Mouse (Mus musculus): Measurements from ENCODE around the gene Lum.
A peak's percentile ranks its signal among the peaks of the same experiment; 100 is the strongest.

Lum gene

GRCm38 (mm10) chr10:97564957-97565856 lies at the start of gene Lum:
Lum (plus strand) TSS chr10:97565128.
- no peak for DNase-seq (ENCODE audit: low spot score)

DNA sequence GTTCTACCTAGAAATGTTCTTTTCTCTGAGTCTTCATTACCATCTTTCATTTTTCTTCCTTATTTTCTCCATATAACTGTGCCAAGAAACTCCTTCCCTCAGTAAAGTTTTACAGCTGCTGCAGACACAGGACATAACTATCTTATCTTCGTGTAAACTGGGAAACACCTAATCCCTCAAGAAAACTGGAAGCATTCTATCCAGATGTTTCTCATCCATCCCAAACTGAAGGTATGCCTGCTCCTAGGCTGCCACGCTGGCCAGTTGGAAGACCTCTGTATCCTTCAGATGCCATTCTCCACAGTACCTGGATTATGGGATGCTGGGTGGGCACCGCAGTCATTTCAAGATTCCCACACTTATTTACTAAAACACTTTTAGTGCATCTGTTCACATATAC lies 41.6 kb upstream of the Lum start:
- DNase-seq (ENCODE audit: low spot score): no peak

DNA sequence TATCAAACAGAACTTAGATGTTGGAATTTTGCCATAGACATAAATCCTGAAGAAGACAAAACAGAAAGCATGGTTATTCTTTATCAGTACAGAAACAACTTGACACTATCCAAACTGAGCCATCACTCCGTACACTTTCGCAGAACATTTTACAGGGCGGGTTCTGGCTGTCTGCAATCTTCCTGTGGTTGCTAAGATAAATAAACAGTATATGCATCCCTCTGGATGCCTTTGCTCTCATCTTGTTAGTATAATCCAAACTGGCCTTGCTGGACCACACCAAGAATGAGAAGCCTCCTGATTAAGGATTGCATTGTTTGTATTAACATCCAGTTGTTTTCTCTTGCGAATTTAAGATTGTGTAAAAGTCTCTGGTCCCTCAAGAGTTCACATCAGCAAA lies 29.2 kb upstream of the Lum start:
- no peak for DNase-seq (ENCODE audit: low spot score)

- DNase-seq (ENCODE audit: low spot score): no peak
Observed at GRCm38 (mm10) chr10:97536921-97537320, 28.0 kb upstream of the Lum start.

- DNase-seq (ENCODE audit: low spot score): no peak
Observed at GRCm38 (mm10) chr10:97538202-97538601, 26.7 kb upstream of the Lum start.

DNA sequence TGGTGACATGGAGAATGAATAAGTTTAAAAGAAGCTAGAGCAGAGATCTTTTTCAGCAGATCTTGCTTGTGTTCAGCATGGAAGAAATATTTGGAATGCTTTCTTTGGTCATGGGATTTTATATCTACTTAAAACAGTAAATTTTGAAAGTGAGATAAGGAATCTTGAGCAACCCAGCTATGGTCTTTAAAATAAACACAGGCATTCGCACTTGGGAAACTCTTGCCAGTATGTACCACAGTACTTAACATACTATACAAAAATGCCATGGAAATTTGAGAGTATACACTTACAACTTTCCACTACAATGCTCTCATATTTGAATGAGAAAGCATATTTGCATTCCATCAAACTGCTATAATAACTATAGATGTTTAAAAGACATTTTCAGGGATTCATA lies 17.2 kb upstream of the Lum start:
- no peak for DNase-seq (ENCODE audit: low spot score)

DNA sequence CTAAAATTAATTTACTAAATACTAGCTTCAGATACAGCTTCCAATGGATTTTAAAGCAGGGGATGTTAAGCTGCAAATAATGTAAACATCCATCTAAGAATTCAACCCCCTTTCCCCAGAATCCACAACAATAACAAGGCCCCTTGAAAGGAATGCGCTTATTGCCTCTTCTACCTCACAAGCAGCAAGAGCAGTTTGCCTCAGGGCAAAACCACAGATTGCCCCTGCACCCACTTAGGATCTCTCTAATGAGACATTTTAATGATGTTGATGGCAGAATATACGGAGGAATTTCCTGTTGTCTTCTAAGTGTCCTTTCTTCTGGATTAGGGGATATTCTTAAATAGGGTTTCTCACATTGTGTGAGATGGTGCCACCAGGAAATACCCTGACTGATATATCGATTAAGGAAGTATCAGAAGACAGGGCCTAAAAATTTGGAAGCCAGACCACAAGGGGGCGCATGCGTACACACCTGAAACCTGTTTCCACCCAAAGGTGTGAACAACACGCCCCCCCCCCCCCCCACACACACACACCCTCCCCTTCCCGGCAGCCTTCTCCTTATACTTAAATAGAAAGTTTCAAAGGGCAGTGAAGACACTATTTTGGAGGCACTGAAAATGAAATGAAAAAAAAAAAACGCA lies 2.7 kb downstream of the Lum start:
- no peak for DNase-seq (ENCODE audit: low spot score)

GRCm38 (mm10) chr10:97582543-97583231 lies 17.8 kb downstream of the Lum start:
- DNase-seq (ENCODE audit: low spot score): no peak

- DNase-seq (ENCODE audit: low spot score): peak; percentile 5
Observed at GRCm38 (mm10) chr10:97584176-97584575, 19.2 kb downstream of the Lum start.

DNA sequence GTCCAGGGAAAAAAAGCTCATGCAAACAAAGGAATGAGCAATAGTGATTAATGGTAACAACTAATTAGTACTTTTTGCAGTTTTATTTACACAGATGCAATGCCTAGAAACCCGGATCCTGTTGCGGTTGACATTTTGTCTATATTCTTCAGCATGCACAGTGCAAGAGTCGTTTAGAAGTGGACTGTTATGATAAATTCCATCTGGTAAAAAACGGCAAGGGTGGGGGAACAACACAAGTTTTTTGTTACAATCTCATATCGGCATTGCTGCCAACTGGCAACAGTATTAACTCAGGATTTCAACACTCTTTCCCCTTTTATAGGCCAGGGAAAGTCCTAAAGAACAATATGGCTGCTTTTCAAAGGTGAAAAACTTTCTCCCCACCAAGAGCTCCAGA lies 22.2 kb downstream of the Lum start:
- DNase-seq (ENCODE audit: low spot score): peak; percentile 28

GRCm38 (mm10) chr10:97589574-97589973 lies 24.6 kb downstream of the Lum start:
- DNase-seq (ENCODE audit: low spot score): no peak

GRCm38 (mm10) chr10:97591036-97591435 lies 26.1 kb downstream of the Lum start:
- DNase-seq (ENCODE audit: low spot score): no peak

DNA sequence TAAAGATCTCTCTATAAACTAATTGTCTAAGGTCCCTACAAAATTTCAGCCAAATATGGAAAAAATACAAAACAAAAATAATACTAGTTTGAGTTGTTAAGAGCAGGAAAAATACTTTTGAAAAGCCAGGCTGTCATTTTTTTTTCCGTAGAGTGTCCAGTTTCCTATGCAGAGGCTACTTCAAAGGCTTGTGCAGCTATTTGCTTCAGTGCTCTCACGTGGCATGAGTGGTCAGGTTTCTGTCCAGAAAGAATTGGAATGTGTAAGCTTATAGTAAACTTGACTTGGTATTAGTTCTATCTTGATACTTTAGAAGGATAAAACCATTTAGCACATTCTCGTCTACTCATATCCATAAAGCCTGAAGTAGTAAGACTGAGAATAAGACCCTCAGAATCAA lies 26.8 kb downstream of the Lum start:
- DNase-seq (ENCODE audit: low spot score): no peak

GRCm38 (mm10) chr10:97595680-97596079 lies 30.8 kb downstream of the Lum start:
- no peak for DNase-seq (ENCODE audit: low spot score)

DNA sequence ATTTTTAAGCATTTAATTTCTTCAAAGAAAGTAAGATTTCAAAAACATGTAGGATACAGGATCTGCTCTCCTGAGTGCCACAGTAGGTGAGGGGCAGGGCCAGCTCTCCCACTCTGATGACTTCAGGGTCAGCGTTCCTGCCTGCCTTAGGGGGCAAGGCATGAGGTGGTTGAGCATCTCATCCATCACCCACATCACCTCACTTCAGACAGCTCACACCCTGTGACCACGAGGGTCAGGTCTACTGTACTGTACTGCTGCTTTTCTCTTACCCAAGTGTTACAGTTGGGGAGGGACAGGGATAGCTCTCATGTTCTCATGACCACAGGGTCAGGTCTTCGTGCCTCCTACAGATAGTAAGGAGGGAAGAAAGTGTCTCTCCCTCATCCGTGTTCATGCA lies 36.8 kb downstream of the Lum start:
- no peak for DNase-seq (ENCODE audit: low spot score)

- DNase-seq (ENCODE audit: low spot score): no peak
Observed at GRCm38 (mm10) chr10:97603256-97603655, 38.3 kb downstream of the Lum start.

GRCm38 (mm10) chr10:97606579-97606978 lies 41.7 kb downstream of the Lum start, which contains the start of gene Kera:
Kera (plus strand) TSS chr10:97606879.
- no peak for DNase-seq (ENCODE audit: low spot score)
